Mouse (Mus musculus): ENCODE results near the gene Gimap1.

DNA sequence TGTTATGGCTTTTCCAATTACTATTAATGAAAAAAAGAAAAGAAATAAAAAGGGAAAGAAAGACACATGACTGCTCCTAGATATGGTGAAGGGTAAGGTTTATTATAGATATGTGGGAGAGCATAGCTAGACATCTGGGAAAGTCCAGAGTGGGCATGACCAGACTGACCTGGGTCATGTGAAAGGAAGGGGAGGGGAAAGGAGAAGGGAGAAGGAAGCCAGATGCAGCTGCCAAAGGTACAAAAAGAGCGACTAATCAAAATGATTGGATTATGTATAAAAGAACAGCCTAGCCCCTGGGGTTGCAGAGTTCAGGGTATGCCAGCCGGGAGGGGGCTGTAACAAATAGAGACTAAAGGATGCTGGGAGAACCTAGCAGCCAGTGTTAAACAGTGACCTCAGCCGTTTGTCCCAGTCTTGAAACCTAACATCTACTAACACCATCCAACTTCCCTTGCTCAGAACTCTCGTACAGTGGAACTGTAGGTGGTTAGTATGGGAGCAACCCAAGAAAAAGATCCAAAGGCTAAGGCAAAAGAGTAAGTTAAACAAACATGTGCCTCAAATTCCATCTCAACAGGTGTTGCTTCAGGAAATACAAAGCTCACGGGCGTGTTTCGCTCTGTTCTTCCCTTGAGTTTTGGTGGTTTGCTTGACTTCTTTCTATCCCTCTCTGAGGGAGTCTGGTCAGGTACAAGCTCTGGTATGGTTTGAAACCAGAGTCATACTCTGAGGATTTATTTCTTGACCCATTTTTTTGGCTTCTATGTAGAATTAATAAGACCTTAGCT lies 40.6 kb upstream of the Gimap1 start:
- TF ChIP-seq TBP (IDR thresholded peaks at IDR 0.05; ENCODE audit: low read depth, low read length): no peak
- TF ChIP-seq RCOR1 (IDR thresholded peaks at IDR 0.05; ENCODE audit: low read depth, low read length): no peak
- no peak for TF ChIP-seq ZC3H11A (IDR thresholded peaks at IDR 0.05; ENCODE audit: low read depth, low read length)
- no peak for TF ChIP-seq E2F4 (IDR thresholded peaks at IDR 0.05; ENCODE audit: borderline replicate concordance, low read depth, low read length)
- no peak for TF ChIP-seq HCFC1 (IDR thresholded peaks at IDR 0.05; ENCODE audit: low read depth, low read length)
- no peak for TF ChIP-seq TAL1 (IDR thresholded peaks at IDR 0.05; ENCODE audit: low read length)
- TF ChIP-seq POLR2A (IDR thresholded peaks at IDR 0.05; ENCODE audit: control insufficient read depth in 1 of 2, insufficient read depth in 1 of 2, low read depth in 1 of 2, low read length in 2 of 2, poor library complexity in 1 of 2): no peak
- TF ChIP-seq CTCF (IDR thresholded peaks at IDR 0.05 in 2 of 3, conservative IDR thresholded peaks at IDR 0.05 in 1 of 3; ENCODE audit: control insufficient read depth in 1 of 3, insufficient read depth in 1 of 3, low read depth in 2 of 3, low read length in 3 of 3, poor library complexity in 1 of 3, severe bottlenecking in 1 of 3): no peak
